Mouse (Mus musculus) MEL (cell line): ENCODE measurements around the gene Zhx3. TPM values are rescaled to one million over a fixed set of nuclear protein-coding genes. Genes with fewer than 3 reads are reported as not detected.

Experiments used
- DNase-seq: peaks from one replicate; pipeline ENCODE4 v3.0.0; 2011; ENCODE audit warnings: low read depth, low spot score
- H3K27ac ChIP-seq: 2 replicates; pipeline ENCODE4 v1.5.1; 2012; ENCODE audit warnings: low read depth, mild to moderate bottlenecking, control low read depth, low read length, moderate library complexity; ENCODE audit not compliant: control insufficient read depth
- H3K27me3 ChIP-seq, 2 experiments: fragments of 150-350 bp in 1 of 2; sonication (generic) in 1 of 2; 2 replicates each; pipeline ENCODE4 v1.6.1; 2012; ENCODE audit warnings: low read length in 2 of 2, mild to moderate bottlenecking in 2 of 2, improper control_type of control experiment in 1 of 2, moderate library complexity in 1 of 2; ENCODE audit not compliant: insufficient read depth in 2 of 2, control insufficient read depth in 1 of 2
- H3K36me3 ChIP-seq, 2 experiments: 2 replicates each; pipeline ENCODE4 v1.6.1; 2012 to 2014; ENCODE audit warnings: low read length in 2 of 2, improper control_type of control experiment in 1 of 2, inconsistent platforms in 1 of 2, mild to moderate bottlenecking in 1 of 2; ENCODE audit not compliant: insufficient read depth in 2 of 2, control insufficient read depth in 1 of 2
- H3K4me1 ChIP-seq, 2 experiments: fragments of 150-350 bp in 1 of 2; sonication (generic) in 1 of 2; 2 replicates each; pipeline ENCODE4 v1.6.1; 2012; ENCODE audit warnings: low read length in 2 of 2, improper control_type of control experiment in 1 of 2, mild to moderate bottlenecking in 1 of 2; ENCODE audit not compliant: insufficient read depth in 2 of 2, control insufficient read depth in 1 of 2
- H3K4me3 ChIP-seq, 2 experiments: fragments of 150-350 bp in 1 of 2; sonication (generic) in 1 of 2; 2 replicates each; pipeline ENCODE4 v1.5.1; 2012; ENCODE audit warnings: low read depth in 2 of 2, low read length in 2 of 2, mild to moderate bottlenecking in 2 of 2, moderate library complexity in 2 of 2, control low read depth in 1 of 2, improper control_type of control experiment in 1 of 2; ENCODE audit not compliant: control insufficient read depth in 1 of 2, insufficient read depth in 1 of 2
- H3K79me2 ChIP-seq: 2 replicates; pipeline ENCODE4 v1.6.1; 2012; ENCODE audit warnings: mild to moderate bottlenecking, low read length, moderate library complexity; ENCODE audit not compliant: control insufficient read depth, poor library complexity, insufficient read depth
- H3K9ac ChIP-seq: 2 replicates; pipeline ENCODE4 v1.6.1; 2012; ENCODE audit warnings: low read depth, mild to moderate bottlenecking, control low read depth, low read length, moderate library complexity; ENCODE audit not compliant: control insufficient read depth, poor library complexity, severe bottlenecking
- H3K9me3 ChIP-seq: fragments of 150-350 bp; sonication (generic); replicated peaks from 2 replicates; pipeline ENCODE4 v1.6.1; 2012; ENCODE audit warnings: mild to moderate bottlenecking, low read length, improper control_type of control experiment, moderate library complexity; ENCODE audit not compliant: insufficient read depth
- BHLHE40 ChIP-seq: IDR thresholded peaks from 2 replicates; pipeline ENCODE4 v1.6.1; 2012; ENCODE audit warnings: low read depth, mild to moderate bottlenecking, inconsistent platforms, low read length, improper control_type of control experiment, borderline replicate concordance
- CHD1 ChIP-seq: IDR thresholded peaks from 2 replicates; pipeline ENCODE4 v1.6.1; 2012; ENCODE audit warnings: low read depth, mild to moderate bottlenecking, inconsistent platforms, low read length, improper control_type of control experiment
- E2F4 ChIP-seq: IDR thresholded peaks from 2 replicates; pipeline ENCODE4 v1.6.1; 2011; ENCODE audit warnings: low read depth, low read length, improper control_type of control experiment, borderline replicate concordance
- ELF1 ChIP-seq: IDR thresholded peaks from 2 replicates; pipeline ENCODE4 v1.6.1; 2014; ENCODE audit warnings: low read depth, mild to moderate bottlenecking, inconsistent platforms, low read length, improper control_type of control experiment, moderate library complexity
- GABPA ChIP-seq: IDR thresholded peaks from 2 replicates; pipeline ENCODE4 v1.6.1; 2012; ENCODE audit warnings: low read depth, mild to moderate bottlenecking, inconsistent platforms, low read length, improper control_type of control experiment, moderate library complexity
- KAT2A ChIP-seq: conservative IDR thresholded peaks from 2 replicates; pipeline ENCODE4 v1.6.1; 2012; ENCODE audit warnings: low read depth, low read length, improper control_type of control experiment, inconsistent platforms
- MAZ ChIP-seq: IDR thresholded peaks from 2 replicates; pipeline ENCODE4 v1.6.1; 2012; ENCODE audit warnings: low read depth, mild to moderate bottlenecking, inconsistent platforms, low read length, improper control_type of control experiment
- MEF2A ChIP-seq: IDR thresholded peaks from 2 replicates; pipeline ENCODE4 v1.6.1; 2014; ENCODE audit warnings: low read depth, mild to moderate bottlenecking, inconsistent platforms, low read length, improper control_type of control experiment; ENCODE audit not compliant: poor library complexity, insufficient replicate concordance, severe bottlenecking; ENCODE audit errors: extremely low read depth
- MXI1 ChIP-seq: IDR thresholded peaks from 2 replicates; pipeline ENCODE4 v1.6.1; 2011; ENCODE audit warnings: mild to moderate bottlenecking, low read depth, low read length, improper control_type of control experiment
- MYB ChIP-seq: IDR thresholded peaks from 2 replicates; pipeline ENCODE4 v1.6.1; 2011; ENCODE audit warnings: mild to moderate bottlenecking, low read depth, low read length, improper control_type of control experiment
- NRF1 ChIP-seq: IDR thresholded peaks from 2 replicates; pipeline ENCODE4 v1.6.1; 2014; ENCODE audit warnings: low read depth, mild to moderate bottlenecking, inconsistent platforms, low read length, improper control_type of control experiment, moderate library complexity; ENCODE audit not compliant: poor library complexity, insufficient read depth, severe bottlenecking
- POLR2A ChIP-seq, 2 experiments: IDR thresholded peaks; 2 replicates each; pipeline ENCODE4 v1.6.1; 2011 to 2012; ENCODE audit warnings: low read length in 2 of 2, mild to moderate bottlenecking in 2 of 2, control low read depth in 1 of 2, improper control_type of control experiment in 1 of 2, low read depth in 1 of 2, moderate library complexity in 1 of 2; ENCODE audit not compliant: control insufficient read depth in 1 of 2, insufficient read depth in 1 of 2, poor library complexity in 1 of 2
- POLR2AphosphoS5 ChIP-seq: IDR thresholded peaks from 2 replicates; pipeline ENCODE4 v1.6.1; 2012; ENCODE audit warnings: low read depth, borderline replicate concordance, mild to moderate bottlenecking, inconsistent platforms, low read length, moderate library complexity, mixed read lengths
- RAD21 ChIP-seq: IDR thresholded peaks from 2 replicates; pipeline ENCODE4 v1.6.1; 2011; ENCODE audit warnings: mild to moderate bottlenecking, low read depth, low read length, improper control_type of control experiment
- SMC3 ChIP-seq: IDR thresholded peaks from 2 replicates; pipeline ENCODE4 v1.6.1; 2011; ENCODE audit warnings: low read depth, low read length, improper control_type of control experiment
- TCF12 ChIP-seq: IDR thresholded peaks from 2 replicates; pipeline ENCODE4 v1.6.1; 2014; ENCODE audit warnings: low read depth, mild to moderate bottlenecking, inconsistent platforms, low read length, improper control_type of control experiment, moderate library complexity
- USF2 ChIP-seq, 2 experiments: IDR thresholded peaks; 2 replicates each; pipeline ENCODE4 v1.6.1; 2011 to 2012; ENCODE audit warnings: improper control_type of control experiment in 2 of 2, low read length in 2 of 2, borderline replicate concordance in 1 of 2, inconsistent platforms in 1 of 2, low read depth in 1 of 2, mild to moderate bottlenecking in 1 of 2; ENCODE audit not compliant: insufficient read depth in 1 of 2
- ZKSCAN1 ChIP-seq: IDR thresholded peaks from 2 replicates; pipeline ENCODE4 v1.6.1; 2012; ENCODE audit warnings: low read depth, mild to moderate bottlenecking, inconsistent platforms, low read length, improper control_type of control experiment, moderate library complexity
- ZNF384 ChIP-seq: IDR thresholded peaks from 2 replicates; pipeline ENCODE4 v1.6.1; 2012; ENCODE audit warnings: low read depth, mild to moderate bottlenecking, inconsistent platforms, low read length, improper control_type of control experiment
- polyA plus RNA-seq, 2 experiments: library from polyadenylated mRNA; stranded (reverse) in 1 of 2; unstranded in 1 of 2; fragments of >175 nt in 1 of 2; fragments of >200 nt in 1 of 2; gene quantifications; 2 replicates each; pipeline versions ENCODE4 v1.2.1 to v1.2.4; 2012; ENCODE audit warnings: low replicate concordance in 2 of 2, low read depth in 1 of 2; ENCODE audit not compliant: insufficient read length in 2 of 2, insufficient read depth in 1 of 2, missing spikeins in 1 of 2
- total RNA-seq: library from RNA; depleted of rRNA; stranded (reverse); fragments of 300-350 nt; gene quantifications from 2 replicates; pipeline ENCODE4 v1.2.3, GENCODE M21; 2012

Gene Zhx3
- total and polyA plus RNA-seq, 3 experiments, result 4.4 to 4.8 TPM; not detected in 1

GRCm38 (mm10) chr2:160906101-160906500 lies 33.3 kb upstream of the Zhx3 start:
- no peak for DNase-seq
- no peaks in the 10 kb centered on the region for H3K9me3 ChIP-seq
- no peak overlapping the region for H3K27ac ChIP-seq
- no peak overlapping the region for H3K9ac ChIP-seq
- H3K27me3 ChIP-seq, result no peaks in the 10 kb centered on the region
- no peaks in the 10 kb centered on the region for H3K79me2 ChIP-seq
- no peak overlapping the region for H3K4me3 ChIP-seq
- no peaks in the 10 kb centered on the region for H3K36me3 ChIP-seq
- H3K4me1 ChIP-seq, result no peaks in the 10 kb centered on the region
- TF ChIP-seq NRF1, result no peak
- no peak for TF ChIP-seq POLR2AphosphoS5
- TF ChIP-seq TCF12, result no peak
- no peak for TF ChIP-seq KAT2A
- no peak for TF ChIP-seq USF2 (IDR thresholded peaks at IDR 0.05; ENCODE audit: borderline replicate concordance in 1 of 2, insufficient read depth in 1 of 2, low read depth in 1 of 2, low read length in 2 of 2)

- H3K79me2 ChIP-seq, result no peaks in the 10 kb centered on the region
- H3K36me3 ChIP-seq, result no peaks in the 10 kb centered on the region
- no peaks in the 10 kb centered on the region for H3K9me3 ChIP-seq
- H3K4me1 ChIP-seq, result no peaks in the 10 kb centered on the region
- no peak for TF ChIP-seq E2F4
- TF ChIP-seq RAD21, result no peak
- no peak for TF ChIP-seq CHD1
- no peak for TF ChIP-seq POLR2A (IDR thresholded peaks at IDR 0.05; ENCODE audit: control insufficient read depth in 1 of 2, insufficient read depth in 1 of 2, low read depth in 1 of 2, low read length in 2 of 2, poor library complexity in 1 of 2)
- TF ChIP-seq ELF1, result no peak
- no peak for TF ChIP-seq GABPA
- no peak for TF ChIP-seq TCF12
- no peak for TF ChIP-seq BHLHE40
- H3K27me3 ChIP-seq, result no peaks in the 10 kb centered on the region
- H3K4me3 ChIP-seq, result no peak overlapping the region
- no peak overlapping the region for H3K9ac ChIP-seq
- H3K27ac ChIP-seq, result no peak overlapping the region
- no peak for DNase-seq
These were observed 32.5 kb upstream of the Zhx3 start for GRCm38 (mm10) chr2:160905301-160905700.

- no peak for DNase-seq
- Histone ChIP-seq H3K9me3 (no peaks in the 10 kb centered on the region), H3K79me2 (no peaks in the 10 kb centered on the region), H3K36me3 (no peaks in the 10 kb centered on the region), H3K4me1 (no peaks in the 10 kb centered on the region), H3K27me3 (no peaks in the 10 kb centered on the region), H3K4me3 (no peak overlapping the region), H3K27ac (no peak overlapping the region), H3K9ac (no peak overlapping the region)
- TF ChIP-seq GABPA (no peak), ZKSCAN1 (no peak), SMC3 (no peak), ZNF384 (no peak), MEF2A (no peak), MXI1 (no peak), MAZ (no peak), TCF12 (no peak), MYB (no peak), POLR2AphosphoS5 (no peak)
These were observed 29.0 kb upstream of the Zhx3 start for GRCm38 (mm10) chr2:160901656-160902412.
